Mouse (Mus musculus) kidney, adult 11 months (tissue): ENCODE data around the gene March1.

Experiments
- DNase-seq: peaks from one replicate; pipeline ENCODE4 v3.0.0; 2022

Gene March1

DNA sequence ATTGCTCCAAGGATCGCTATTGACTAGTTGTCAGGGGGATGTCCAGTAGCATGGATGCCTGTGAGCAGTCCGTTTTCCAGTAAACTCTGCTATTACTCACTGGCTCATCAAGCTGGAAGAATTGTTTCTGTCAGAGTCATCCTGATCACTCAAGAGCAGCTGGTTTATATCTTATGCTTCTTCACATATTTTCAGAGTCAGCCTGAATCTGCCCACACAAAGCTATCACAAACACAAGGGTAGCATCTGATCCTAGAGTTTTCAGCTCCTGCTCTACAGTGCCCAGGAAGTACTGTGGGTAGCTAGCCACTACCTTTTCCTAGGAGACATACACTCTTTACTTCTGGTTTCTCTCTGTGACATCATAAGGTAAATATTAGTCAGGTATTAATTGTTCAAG, 405.1 kb downstream of the March1 start:
- DNase-seq, result no peak

DNA sequence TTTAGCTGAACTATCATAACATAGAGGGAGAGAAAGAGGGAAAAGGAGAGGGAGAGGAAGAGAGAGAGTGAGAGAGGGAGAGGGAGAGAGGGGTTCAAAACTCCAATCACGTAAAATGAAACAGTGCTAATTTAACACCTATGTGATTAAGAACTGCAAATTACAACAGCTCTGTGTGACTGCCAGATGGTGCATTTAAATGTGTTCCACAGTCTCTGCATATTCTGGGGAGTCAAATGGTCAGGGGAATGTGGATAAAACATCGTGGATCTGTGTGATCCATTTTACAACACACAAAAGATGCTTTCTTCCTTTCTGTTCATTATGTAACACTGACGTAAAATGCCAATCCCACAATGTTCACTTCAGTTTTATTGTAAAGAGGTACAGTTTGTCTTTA, 416.0 kb downstream of the March1 start:
- DNase-seq, result no peak

- DNase-seq, result no peak
These were observed 416.7 kb downstream of the March1 start for GRCm38 (mm10) chr8:66034429-66034828.

DNA sequence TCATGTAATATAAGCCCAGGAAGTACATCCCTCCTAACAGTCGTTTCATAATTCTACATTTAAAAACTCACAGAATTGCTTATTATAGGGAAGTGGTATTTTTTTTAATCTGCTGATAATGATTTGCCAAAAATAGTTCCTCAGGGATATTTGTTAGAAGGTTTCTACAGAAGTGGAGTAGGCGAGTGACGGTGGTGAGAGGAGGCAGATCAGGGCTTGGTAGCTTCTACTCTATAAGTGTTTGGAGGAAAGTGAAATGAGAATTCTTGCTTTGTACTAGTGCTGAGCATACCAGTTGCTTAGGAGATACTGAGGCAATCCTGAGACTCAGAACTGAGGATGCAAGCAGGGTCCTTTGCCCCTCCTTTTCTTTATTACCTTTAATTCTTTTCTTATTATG, 476.5 kb downstream of the March1 start:
- DNase-seq, result no peak

DNA sequence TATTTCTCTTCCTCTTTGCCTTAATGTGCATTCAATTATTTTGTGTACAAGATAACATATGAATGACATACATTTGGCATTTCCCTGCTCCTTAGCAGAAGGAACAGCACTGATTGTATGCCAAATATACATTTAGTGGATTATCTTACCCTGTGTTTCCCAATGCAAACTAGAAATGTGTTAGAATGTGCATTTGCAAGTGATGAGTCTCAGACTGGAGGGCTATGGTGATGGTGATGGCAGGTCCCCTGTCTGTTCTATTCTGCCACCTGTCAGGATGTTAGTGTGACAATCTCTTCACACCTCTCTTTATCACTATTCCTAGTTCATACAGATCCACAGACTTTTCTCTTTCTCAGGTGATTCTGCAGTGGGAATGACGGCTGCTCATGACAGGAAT, 480.4 kb downstream of the March1 start:
- DNase-seq, result no peak

- no peak for DNase-seq
These were observed 501.6 kb downstream of the March1 start for GRCm38 (mm10) chr8:66119294-66119693.

- DNase-seq, result no peak
These were observed 541.9 kb downstream of the March1 start for GRCm38 (mm10) chr8:66159648-66160047.

- DNase-seq, result no peak
These were observed 549.1 kb downstream of the March1 start for GRCm38 (mm10) chr8:66166835-66167234.

- no peak for DNase-seq
These were observed 549.9 kb downstream of the March1 start for GRCm38 (mm10) chr8:66167405-66168173.

DNA sequence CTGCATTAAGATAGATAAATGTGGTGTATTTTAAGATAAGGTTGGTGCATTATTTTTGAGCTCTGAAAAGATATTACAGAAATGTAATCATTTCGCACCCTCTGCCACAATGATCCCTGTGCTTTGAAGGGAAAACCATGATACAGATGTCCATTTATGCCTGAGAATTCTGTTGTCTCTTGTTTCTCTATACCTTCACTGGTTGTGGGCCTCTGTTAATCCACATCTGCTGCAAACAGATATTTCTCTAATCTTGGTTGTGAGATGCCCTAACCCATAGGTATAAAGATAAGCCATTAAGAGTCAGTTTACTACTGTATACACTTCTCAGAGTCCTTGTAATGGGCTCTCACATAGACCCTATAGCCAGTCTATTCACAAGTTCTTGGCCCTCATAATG, 561.6 kb downstream of the March1 start:
- DNase-seq, result no peak

- no peak for DNase-seq
These were observed 563.6 kb downstream of the March1 start for GRCm38 (mm10) chr8:66181265-66181664.

DNA sequence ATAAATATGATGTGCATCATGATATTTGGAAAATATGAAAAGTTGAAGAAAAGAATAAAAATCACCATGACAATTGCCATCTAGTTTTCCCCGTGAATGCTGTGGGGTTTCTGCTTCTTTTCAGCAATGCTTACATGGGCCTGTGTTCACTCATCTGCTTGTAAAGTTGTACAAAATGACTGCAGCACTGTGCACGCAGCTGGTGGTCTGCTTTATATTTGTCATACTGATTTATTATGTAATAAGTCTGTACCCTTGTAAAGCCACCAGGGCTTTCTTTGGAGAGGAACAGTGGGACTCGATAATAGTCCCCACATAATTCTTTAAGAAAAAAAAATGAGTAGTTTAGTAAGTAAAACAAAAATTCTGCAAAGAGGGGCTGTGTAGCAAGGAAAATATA, 564.6 kb downstream of the March1 start:
- DNase-seq, result no peak

- DNase-seq, result no peak
These were observed 565.8 kb downstream of the March1 start for GRCm38 (mm10) chr8:66183454-66183853.

DNA sequence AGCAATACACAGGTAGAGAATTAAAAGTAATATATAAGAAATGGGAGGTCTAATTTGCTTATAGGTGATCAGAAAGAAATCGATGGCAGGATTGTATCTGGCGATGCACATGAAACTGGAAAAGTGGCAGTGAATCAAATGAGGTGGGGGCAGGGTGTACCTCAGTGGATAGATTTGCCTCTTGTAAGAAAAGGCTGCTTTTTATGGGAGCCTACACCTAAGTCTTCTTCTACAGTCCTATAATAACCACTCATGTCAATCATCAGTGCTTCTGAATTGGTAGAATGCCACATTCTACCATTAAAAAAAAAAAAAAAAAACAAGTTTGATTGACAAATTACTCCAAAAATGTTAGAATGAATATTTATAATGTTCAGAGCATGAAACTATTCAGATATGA, 567.5 kb downstream of the March1 start:
- DNase-seq, result no peak

- DNase-seq, result no peak
These were observed 576.7 kb downstream of the March1 start for GRCm38 (mm10) chr8:66194416-66194815.

GRCm38 (mm10) chr8:66200169-66200568, 582.5 kb downstream of the March1 start:
- no peak for DNase-seq

DNA sequence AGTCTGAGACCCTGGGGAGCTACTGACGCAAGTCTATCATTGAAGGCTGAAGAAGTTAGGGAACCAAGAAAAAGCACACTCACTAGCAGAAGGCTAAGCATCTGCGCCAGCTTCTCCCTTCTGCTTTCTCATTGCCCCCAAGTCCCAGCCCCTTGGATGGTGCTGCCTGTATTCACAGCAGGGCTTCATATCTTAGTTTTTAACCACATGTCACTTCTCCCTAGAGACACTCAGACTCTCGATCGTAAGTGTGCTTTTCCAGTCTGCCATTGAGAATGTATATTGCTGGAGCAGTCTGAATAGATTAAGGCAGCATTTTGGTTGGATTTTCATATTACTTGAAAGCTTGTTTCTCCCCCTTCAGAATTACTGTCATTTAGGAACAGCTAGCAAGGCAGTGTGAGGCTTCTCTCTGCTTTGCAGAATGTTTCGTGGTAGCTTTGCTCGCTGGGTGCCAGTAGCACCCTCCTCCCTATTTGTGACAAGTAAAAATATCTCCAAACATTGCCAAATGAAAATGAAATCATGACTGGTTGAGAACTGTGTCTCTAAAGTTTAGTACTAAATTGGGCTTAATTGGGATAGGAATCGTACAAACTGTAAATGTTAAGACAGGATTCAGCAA, 586.2 kb downstream of the March1 start:
- no peak for DNase-seq

DNA sequence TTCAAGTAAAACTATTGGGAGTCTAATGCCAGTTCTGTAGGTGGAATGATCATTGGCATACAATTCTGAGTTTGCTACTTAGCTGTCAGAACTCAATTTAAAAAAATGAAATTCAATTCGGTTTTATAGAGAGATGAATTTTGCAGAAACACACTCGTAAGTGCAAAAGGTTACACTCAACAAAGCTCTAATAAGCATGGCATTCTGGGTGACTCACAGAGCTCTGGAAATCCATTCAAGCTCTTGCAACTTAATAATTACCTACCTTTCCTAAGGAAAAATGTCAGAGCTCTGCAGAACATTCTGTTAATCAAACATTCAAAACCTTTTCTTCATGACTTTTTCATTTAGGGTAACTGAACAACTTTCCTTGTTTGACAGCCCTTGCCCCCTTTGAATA, 591.9 kb downstream of the March1 start:
- no peak for DNase-seq

DNA sequence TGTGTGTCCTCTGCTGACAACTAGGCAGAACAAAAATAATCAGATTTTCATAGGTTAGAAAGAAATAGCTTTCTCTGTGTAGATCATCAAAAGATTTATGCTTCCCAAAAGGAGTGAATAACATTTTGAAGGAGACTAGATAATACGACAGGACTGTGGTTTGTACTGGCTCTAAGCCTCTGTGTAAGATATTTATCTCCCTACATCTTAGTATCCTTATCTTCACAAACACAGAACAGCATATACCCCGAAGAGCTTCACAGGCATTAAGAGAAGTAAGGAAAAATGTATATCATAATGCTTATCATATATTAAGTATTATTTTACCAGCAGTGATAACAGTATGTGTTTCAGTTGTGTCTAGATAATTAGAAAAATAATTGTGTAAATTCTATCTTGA, 592.6 kb downstream of the March1 start:
- DNase-seq, result no peak

GRCm38 (mm10) chr8:66219974-66220373, 602.3 kb downstream of the March1 start:
- no peak for DNase-seq

DNA sequence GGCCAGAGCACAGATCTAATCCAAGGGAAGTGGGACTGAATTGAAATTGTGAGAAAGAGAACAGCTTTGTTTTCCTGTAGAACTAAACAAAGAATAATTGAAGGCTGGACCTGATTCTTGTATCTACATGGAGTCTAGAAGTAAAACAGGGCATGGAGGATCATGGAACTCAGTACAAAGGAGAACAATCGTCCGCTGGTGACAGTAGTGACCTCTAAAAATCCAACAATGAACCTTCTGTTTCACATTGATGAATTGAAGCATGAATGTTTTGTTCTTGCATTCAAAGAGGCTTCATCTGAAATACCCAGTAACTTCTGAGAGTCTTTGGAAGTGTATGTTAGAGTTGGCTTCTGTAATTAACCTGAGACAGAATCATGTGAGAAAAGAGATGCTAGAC, 612.2 kb downstream of the March1 start:
- no peak for DNase-seq

DNA sequence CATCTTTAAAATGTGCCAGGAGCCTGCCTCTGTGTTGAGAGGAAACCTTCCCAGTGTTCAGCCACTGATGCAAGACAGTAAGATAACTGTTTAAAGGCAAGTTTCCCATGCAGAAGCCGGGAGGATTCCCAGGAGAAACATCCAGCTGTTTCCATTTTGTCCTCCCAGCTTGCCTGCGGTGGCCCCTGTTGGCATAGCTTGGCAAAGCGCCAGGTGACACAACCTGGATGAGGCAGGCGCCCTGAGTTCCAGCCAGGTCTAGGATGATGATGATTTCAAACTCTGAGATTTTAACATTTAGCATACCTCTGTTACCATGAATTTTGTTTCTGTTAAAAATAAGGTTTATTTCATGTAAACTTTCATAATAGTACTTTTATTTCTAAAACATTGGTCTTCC, 651.8 kb downstream of the March1 start:
- DNase-seq, result no peak

DNA sequence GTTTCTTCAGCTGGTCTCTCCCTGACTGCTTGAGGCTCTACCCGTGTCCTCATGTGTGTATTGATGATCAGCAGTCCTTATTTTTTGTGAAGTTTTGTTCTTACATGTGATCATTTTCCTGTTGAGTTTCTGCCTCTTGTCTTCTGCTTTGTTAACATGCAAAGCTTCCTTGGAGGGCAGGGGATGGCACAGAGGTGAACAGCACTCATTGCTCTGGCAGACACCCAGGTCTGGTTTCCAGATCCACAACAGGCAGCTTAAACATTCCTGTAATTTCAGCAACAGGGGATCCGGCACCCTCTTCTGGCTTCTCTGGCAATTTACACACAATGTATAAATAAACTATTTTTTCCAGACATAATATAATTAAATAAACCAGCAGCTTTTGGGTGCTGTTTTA, 652.4 kb downstream of the March1 start:
- no peak for DNase-seq

DNA sequence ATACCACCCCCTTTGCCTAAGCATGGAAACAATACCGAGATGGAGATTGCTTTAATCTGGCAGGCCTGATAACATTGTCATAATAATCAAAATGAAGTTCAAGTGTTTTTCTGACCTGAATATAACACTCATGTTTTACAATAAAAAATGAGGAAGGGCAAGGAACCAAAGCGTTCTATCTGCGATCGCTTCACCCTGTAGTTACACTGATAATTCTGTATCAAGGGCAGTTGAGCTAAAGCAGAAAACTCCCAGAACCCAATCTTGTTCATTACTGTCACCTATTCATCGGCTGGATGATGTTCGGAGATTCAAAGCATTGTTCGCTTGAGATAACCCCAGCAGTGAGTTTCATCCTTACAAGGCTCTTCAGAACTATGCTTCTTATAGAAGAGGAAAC, 700.1 kb downstream of the March1 start:
- DNase-seq, result no peak
